Mouse (Mus musculus) embryonic facial prominence, embryonic 11.5 days (tissue): ENCODE measurements around the gene Rasd2. TPM values are rescaled to one million over a fixed set of nuclear protein-coding genes. Genes with fewer than 3 reads are reported as not detected.

Experiments
- ATAC-seq: fragments of 200-750 bp; cut with Nextera tagmentation; replicated peaks from 2 replicates; pipeline ENCODE4 v1.8.0; 2017; ENCODE audit warnings: low read depth; ENCODE audit not compliant: insufficient number of reproducible peaks, low FRiP score, low TSS enrichment
- DNase-seq: peaks from one replicate; pipeline ENCODE4 v3.0.0-alpha.2; 2015; ENCODE audit warnings: low spot score
- H3K27ac ChIP-seq: fragments of 300-500 bp; sonication (generic); replicated peaks from 2 replicates; pipeline ENCODE4 v1.5.1; 2014; ENCODE audit warnings: mild to moderate bottlenecking, low read depth, low read length, control low read depth
- H3K27me3 ChIP-seq: fragments of 300-500 bp; sonication (generic); 2 replicates; pipeline ENCODE4 v1.6.1; 2014; ENCODE audit warnings: mild to moderate bottlenecking, low read length, moderate library complexity, mixed read lengths; ENCODE audit not compliant: control insufficient read depth, insufficient read depth
- H3K36me3 ChIP-seq: fragments of 300-500 bp; sonication (generic); replicated peaks from 2 replicates; pipeline ENCODE4 v1.6.1; 2014; ENCODE audit warnings: low read depth, mild to moderate bottlenecking, low read length, moderate library complexity, mixed read lengths; ENCODE audit not compliant: control insufficient read depth, insufficient read depth
- H3K4me1 ChIP-seq: fragments of 300-500 bp; sonication (generic); 2 replicates; pipeline ENCODE4 v1.6.1; 2014; ENCODE audit warnings: low read length, mixed read lengths; ENCODE audit not compliant: control insufficient read depth, insufficient read depth
- H3K4me2 ChIP-seq: fragments of 300-500 bp; sonication (generic); 2 replicates; pipeline ENCODE4 v1.6.1; 2014; ENCODE audit warnings: low read depth, mild to moderate bottlenecking, control low read depth, low read length, moderate library complexity
- H3K4me3 ChIP-seq: fragments of 300-500 bp; sonication (generic); 2 replicates; pipeline ENCODE4 v1.5.1; 2014; ENCODE audit warnings: low read depth, low read length, control low read depth
- H3K9ac ChIP-seq: fragments of 300-500 bp; sonication (generic); replicated peaks from 2 replicates; pipeline ENCODE4 v1.6.1; 2014; ENCODE audit warnings: mild to moderate bottlenecking, control low read depth, low read length
- H3K9me3 ChIP-seq: fragments of 300-500 bp; sonication (generic); replicated peaks from 2 replicates; pipeline ENCODE4 v1.6.1; 2016; ENCODE audit warnings: mild to moderate bottlenecking, low read length, inconsistent platforms, mixed read lengths; ENCODE audit not compliant: control insufficient read depth
- whole genome bisulfite sequencing: fragments of 180-500 bp; shearing (Covaris S2); extraction: QIAGEN DNeasy Blood & Tissue Kit; methylation state at CpG from one replicate; pipeline ENCODE4 v1.1.7; 2014; 5-methylcytosine and 5-hydroxymethylcytosine counted together
- polyA plus RNA-seq: library from polyadenylated mRNA; unstranded; fragments of >200 nt; fragmentation: Nextera tagmentation; extraction: Ambion mirVana; gene quantifications from 2 replicates; pipeline ENCODE4 v1.2.1, GENCODE M21; 2014

Gene Rasd2
- polyA plus RNA-seq, 1 experiment from 2014 or later = 0.31 TPM

GRCm38 (mm10) chr8:75212631-75213306, 975 bp upstream of the Rasd2 start:
- no peak overlapping the region for H3K27ac ChIP-seq
- peaks cover 38% of the 10 kb centered on the region for H3K27me3 ChIP-seq
- no peaks in the 10 kb centered on the region for H3K9me3 ChIP-seq
- H3K9ac ChIP-seq = peak overlapping the region; percentile 19; the same call in 1 of the 2 replicates
- H3K4me2 ChIP-seq = peak overlapping the region; percentile 97
- peak; percentile 83 for DNase-seq
- H3K4me1 ChIP-seq = 0 out of 2 replicates have a peak, but pooled peaks cover 3% of the 10 kb centered on the region
- no peaks in the 10 kb centered on the region for H3K36me3 ChIP-seq
- peak; percentile 93 for ATAC-seq
- peak overlapping the region; percentile 46 for H3K4me3 ChIP-seq
- WGBS = 2% methylated on average over 58 of the region's 63 CpGs

DNA sequence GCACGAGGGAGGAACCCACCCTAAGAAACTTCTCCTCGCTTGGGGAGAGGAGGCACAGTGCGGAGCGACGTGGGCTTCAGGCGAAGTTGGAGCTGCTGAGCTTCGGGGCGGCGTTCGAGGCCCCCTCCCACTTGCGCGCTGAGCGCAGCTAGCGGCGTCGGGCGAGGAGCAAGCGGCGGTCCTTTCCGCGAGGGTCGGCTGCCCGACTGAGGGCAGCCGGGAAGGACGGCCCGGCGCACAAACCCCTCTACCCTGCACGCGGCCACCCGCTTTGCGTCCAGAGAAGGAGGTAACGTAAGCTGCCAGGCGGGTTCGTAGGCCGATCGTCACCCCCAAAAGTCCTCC, 465 bp upstream of the Rasd2 start:
- H3K36me3 ChIP-seq = no peaks in the 10 kb centered on the region
- peak overlapping the region; percentile 18; the same call in 1 of the 2 replicates for H3K9ac ChIP-seq
- peak; percentile 17 for ATAC-seq
- under 1% methylated on average over 36 of the region's 36 CpGs for WGBS
- H3K4me3 ChIP-seq = peak overlapping the region; percentile 46
- H3K4me1 ChIP-seq = 0 out of 2 replicates have a peak, but pooled peaks cover 3% of the 10 kb centered on the region
- peak overlapping the region; percentile 97 for H3K4me2 ChIP-seq
- H3K27ac ChIP-seq = no peak overlapping the region
- H3K27me3 ChIP-seq = peaks cover 38% of the 10 kb centered on the region
- H3K9me3 ChIP-seq = no peaks in the 10 kb centered on the region
- no peak for DNase-seq

DNA sequence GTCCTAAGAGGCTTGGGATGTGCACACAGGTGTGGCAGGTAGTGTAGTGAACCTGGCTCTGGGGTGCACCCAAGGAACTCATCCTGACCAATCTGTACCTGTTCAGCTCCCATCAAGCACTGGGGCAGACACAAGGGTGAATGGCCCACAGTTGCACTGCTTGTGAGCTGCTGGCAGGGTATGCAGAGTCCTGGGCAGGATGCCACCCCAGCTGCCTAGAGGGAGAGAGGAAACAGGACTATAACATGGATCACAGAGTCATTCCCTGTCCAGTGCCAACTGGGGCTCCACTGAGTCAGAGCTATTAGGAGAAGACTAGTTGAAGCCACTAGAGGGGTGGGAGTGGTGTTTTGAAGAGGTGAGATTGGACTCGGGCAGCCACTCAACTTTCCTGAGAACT, 1.3 kb downstream of the Rasd2 start:
- no peak overlapping the region for H3K4me3 ChIP-seq
- no peak overlapping the region for H3K27ac ChIP-seq
- DNase-seq = no peak
- no peak overlapping the region for H3K4me2 ChIP-seq
- ATAC-seq = no peak
- H3K36me3 ChIP-seq = no peaks in the 10 kb centered on the region
- H3K9me3 ChIP-seq = no peaks in the 10 kb centered on the region
- H3K4me1 ChIP-seq = 0 out of 2 replicates have a peak, but pooled peaks cover 3% of the 10 kb centered on the region
- 76% methylated on average over 1 of the region's 1 CpGs for WGBS
- no peak overlapping the region for H3K9ac ChIP-seq
- H3K27me3 ChIP-seq = peaks cover 38% of the 10 kb centered on the region

GRCm38 (mm10) chr8:75215931-75216330, 2.2 kb downstream of the Rasd2 start:
- peak; percentile 5 for DNase-seq
- Histone ChIP-seq H3K4me3 (no peak overlapping the region), H3K9me3 (no peaks in the 10 kb centered on the region), H3K4me2 (no peak overlapping the region), H3K9ac (no peak overlapping the region), H3K4me1 (0 out of 2 replicates have a peak, but pooled peaks cover 3% of the 10 kb centered on the region), H3K36me3 (no peaks in the 10 kb centered on the region), H3K27ac (no peak overlapping the region), H3K27me3 (peaks cover 38% of the 10 kb centered on the region)
- 19% methylated on average over 5 of the region's 5 CpGs for WGBS
- no peak for ATAC-seq

DNA sequence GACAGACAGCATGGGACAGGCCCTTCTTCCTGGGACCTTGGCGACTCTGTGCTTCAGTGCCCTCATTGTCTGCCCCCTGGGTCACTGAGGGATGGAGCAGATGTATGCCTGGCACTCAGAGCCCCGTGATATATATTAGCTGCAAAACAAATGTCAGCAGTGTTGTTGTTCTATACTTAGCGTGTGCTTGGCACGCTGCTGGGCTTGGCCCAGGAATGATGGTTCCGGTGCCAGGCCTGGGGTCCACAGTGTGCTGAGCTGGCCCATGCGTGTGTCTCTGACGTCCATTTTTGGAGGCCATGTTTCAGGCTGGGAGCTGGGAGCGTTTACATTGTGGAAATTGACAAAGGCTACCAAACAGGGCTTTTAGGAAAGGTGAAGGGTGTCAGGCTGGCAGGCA, 3.1 kb downstream of the Rasd2 start:
- 86% methylated on average over 8 of the region's 8 CpGs for WGBS
- Histone ChIP-seq H3K4me3 (no peak overlapping the region), H3K36me3 (no peaks in the 10 kb centered on the region), H3K9ac (no peak overlapping the region), H3K4me2 (no peak overlapping the region), H3K4me1 (0 out of 2 replicates have a peak, but pooled peaks cover 3% of the 10 kb centered on the region), H3K27me3 (peaks cover 34% of the 10 kb centered on the region), H3K9me3 (no peaks in the 10 kb centered on the region), H3K27ac (no peak overlapping the region)
- DNase-seq (no peak), ATAC-seq (no peak)

- Histone ChIP-seq H3K27me3 (peaks cover 30% of the 10 kb centered on the region), H3K4me1 (0 out of 2 replicates have a peak, but pooled peaks cover 3% of the 10 kb centered on the region)
- ATAC-seq = no peak
Measured at GRCm38 (mm10) chr8:75217969-75218368, 4.2 kb downstream of the Rasd2 start.

GRCm38 (mm10) chr8:75219877-75220738, 6.4 kb downstream of the Rasd2 start:
- WGBS = 65% methylated on average over 5 of the region's 5 CpGs
- no peaks in the 10 kb centered on the region for H3K4me1 ChIP-seq
- no peak overlapping the region for H3K4me3 ChIP-seq
- no peak overlapping the region for H3K4me2 ChIP-seq
- ATAC-seq = no peak
- no peaks in the 10 kb centered on the region for H3K36me3 ChIP-seq
- H3K27ac ChIP-seq = no peak overlapping the region
- no peaks in the 10 kb centered on the region for H3K9me3 ChIP-seq
- peak; percentile 55 for DNase-seq
- no peak overlapping the region for H3K9ac ChIP-seq
- H3K27me3 ChIP-seq = peaks cover 10% of the 10 kb centered on the region

More at GRCm38 (mm10) chr8:75217969-75218368, 4.2 kb downstream of the Rasd2 start:
- H3K4me2 ChIP-seq = no peak overlapping the region
- H3K36me3 ChIP-seq = no peaks in the 10 kb centered on the region
- H3K9ac ChIP-seq = no peak overlapping the region
- 18% methylated on average over 4 of the region's 4 CpGs for WGBS
- peak; percentile 85 for DNase-seq
- no peak overlapping the region for H3K27ac ChIP-seq
- H3K4me3 ChIP-seq = no peak overlapping the region
- no peaks in the 10 kb centered on the region for H3K9me3 ChIP-seq

GRCm38 (mm10) chr8:75222665-75223064, 8.9 kb downstream of the Rasd2 start:
- DNase-seq (no peak), ATAC-seq (no peak)
- Histone ChIP-seq H3K4me3 (no peak overlapping the region), H3K4me1 (no peaks in the 10 kb centered on the region), H3K4me2 (no peak overlapping the region), H3K27ac (no peak overlapping the region), H3K27me3 (no peaks in the 10 kb centered on the region), H3K9ac (no peak overlapping the region), H3K36me3 (no peaks in the 10 kb centered on the region), H3K9me3 (no peaks in the 10 kb centered on the region)
- 84% methylated on average over 5 of the region's 5 CpGs for WGBS
